Mouse (Mus musculus) spleen, postnatal 36 days (tissue): ENCODE data around the gene Tbc1d10c.

Experiments
- DNase-seq, 2 experiments: peaks; one replicate each; pipeline ENCODE4 v3.0.0; 2022; ENCODE audit warnings: low spot score in 2 of 2, mixed read lengths in 1 of 2

The Tbc1d10c gene

DNA sequence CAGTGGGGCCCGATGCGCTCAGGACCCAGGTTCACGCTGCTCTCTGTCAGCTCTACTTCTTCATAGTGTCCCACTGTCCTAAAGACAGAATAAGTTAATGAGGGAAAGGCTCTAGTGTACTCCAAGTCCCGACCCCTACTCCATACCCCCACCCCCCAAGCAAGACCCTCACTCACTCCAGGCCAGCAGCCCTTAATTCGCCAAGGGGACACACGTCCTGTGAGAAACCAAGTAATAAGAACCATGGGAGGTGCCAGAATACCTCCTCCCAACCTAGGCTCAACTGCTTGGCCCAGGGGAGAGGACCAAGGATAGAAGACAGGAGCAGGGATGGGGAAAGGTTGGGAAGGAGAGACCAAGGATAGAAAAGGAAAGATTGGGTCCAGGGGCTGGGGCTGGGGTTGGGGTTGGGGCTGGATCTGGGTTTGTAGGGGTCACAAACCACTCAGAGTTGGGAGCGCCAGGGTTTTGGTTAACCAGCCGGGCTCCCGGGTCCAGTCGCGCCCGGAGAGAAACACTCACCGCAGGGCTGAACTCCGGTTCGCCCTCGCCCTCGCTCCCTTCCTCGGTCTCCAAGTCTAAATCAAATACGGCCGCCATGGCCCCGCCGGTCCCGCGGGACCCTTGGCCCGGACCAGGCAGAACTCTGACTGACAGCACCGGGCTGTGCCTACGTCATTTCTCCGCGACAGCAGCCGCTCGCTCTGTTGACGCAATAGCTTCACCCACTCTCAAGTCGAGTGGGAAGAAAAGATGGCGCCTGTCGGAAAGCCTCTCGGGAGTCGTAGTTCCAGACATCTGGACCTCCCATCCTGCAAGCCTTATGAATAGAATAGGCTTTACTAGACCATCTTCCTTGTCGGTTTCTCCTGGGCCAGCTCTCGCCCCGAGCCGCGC, 28.2 kb downstream of the Tbc1d10c start, which contains the start of gene Rps6kb2:
Gene Rps6kb2, minus strand, starts transcription at position 709 of the 897 bp plus-strand sequence.
- DNase-seq = peak; percentile 94 to 95

DNA sequence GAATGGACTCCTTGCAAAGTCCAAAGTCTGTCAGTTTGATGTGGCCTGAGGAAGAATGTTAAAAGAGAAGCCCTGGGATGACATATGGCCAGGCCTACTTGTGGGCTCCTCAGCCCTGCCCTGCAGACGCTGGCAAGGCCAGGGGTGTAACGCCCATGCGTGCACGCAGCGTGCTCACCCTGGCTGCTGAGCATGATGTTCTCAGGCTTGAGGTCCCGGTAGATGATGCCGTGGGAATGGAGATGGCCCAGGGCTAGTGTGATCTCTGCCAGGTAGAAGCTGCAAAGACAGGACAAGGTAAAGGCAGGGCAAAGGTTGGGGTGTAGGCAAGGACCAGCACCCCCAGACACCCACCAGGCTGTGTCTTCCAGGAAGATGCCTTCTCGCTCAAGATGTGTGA, 32.0 kb downstream of the Tbc1d10c start:
- DNase-seq = no peak

- no peak for DNase-seq
Measured at GRCm38 (mm10) chr19:4156771-4157170, 34.3 kb downstream of the Tbc1d10c start.

GRCm38 (mm10) chr19:4156073-4156579, 35.0 kb downstream of the Tbc1d10c start:
- no peak for DNase-seq

GRCm38 (mm10) chr19:4155223-4156072, 35.6 kb downstream of the Tbc1d10c start:
- peak; percentile 77 for DNase-seq

DNA sequence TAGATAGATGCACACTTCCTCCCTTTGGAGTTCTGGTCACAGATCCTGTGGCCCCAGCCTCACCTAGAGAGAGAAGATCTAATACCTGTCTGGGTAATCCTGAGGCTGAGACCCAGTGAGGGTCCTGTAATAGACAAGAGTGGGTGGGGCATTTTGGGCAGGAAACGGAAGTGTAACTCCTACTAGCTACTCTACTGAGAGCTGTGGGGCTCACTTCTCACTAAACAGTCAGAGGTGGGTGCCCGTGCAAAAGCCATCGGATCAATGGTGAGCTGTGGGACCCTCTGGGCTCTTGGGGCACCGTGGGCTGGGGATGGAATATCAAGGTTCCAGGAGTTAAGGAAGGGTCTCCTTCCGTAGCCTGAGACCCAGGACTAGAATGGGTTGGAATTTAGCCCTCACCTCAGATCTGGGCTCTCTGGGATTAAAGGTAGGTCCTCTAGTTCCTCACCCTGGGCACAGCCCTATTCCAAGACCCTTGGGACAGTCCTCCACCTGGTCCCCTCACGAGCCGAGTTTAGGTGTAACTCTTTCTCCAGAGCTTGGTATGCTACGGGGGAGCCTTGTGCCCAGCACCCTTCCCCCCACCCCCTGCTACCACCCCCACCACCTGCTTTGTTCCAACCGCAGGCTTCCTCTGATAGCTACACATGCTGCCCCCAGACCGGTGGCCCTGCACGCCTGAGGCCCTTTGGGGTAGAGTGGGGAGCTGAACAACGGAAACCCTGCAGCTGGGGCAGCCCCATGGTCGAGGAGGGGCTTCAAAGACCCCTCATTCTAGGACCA, 36.5 kb downstream of the Tbc1d10c start:
- peak; percentile 88 to 89 for DNase-seq

DNA sequence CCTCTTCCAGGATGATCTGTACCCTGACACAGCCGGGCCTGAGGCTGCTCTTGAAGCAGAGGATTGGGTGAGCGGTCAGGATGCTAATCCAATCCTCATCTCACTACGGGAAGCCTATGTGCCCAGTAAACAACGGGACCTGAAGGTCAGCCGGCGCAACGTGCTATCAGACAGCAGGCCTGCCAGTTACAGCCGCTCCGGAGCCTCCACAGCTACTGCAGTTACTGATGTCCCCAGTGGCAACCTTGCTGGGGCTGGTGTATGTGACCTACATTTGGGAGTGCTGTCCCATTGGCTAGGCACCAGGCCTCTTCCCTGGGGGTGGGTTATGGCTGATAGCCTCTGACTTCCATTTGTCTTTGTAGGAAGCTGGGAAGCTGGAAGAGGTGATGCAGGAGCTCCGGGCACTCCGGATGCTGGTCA, 37.8 kb downstream of the Tbc1d10c start, which contains the start of gene Ptprcap:
Gene Ptprcap, plus strand, starts transcription at position 373 of the 423 bp plus-strand sequence.
- DNase-seq = no peak

DNA sequence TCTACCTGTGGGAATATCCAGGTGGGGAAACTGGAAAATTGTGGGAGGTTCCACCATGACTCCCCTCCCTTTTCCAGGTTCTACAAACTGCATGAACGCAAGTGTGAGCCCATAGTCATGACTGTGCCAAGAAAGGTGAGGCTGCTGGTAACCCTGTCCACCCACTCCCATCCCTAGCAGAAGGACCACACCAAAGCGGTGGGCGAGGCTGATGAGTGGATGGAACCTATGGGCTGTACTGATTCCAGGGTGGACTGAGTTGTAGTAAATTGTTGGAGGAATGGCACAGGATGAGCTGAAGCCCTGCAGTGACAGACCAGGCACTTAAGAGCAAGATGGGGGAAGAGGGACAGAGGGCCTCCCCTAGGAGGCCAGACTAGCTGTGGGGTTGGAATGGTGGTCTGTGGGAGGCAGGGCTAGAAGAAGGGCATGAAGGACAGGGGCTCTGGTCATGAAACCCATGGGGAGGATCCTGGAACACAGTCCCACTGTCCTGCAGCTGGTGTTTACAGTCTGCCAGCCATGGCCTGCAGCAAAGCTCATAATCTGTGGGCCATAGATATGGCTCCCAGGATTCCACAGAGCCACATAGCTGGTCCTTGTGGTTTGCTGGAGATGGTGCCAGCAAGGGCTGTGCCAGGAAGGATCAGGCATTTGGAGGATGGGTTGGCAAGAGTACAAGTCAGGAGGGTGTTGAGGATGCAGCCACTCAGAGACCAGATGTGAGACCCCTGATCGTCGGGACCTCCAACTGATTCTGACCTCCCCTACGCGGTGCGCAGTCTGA, 38.4 kb downstream of the Tbc1d10c start:
- DNase-seq = no peak

- DNase-seq = no peak
Measured at GRCm38 (mm10) chr19:4151898-4152297, 39.2 kb downstream of the Tbc1d10c start.

DNA sequence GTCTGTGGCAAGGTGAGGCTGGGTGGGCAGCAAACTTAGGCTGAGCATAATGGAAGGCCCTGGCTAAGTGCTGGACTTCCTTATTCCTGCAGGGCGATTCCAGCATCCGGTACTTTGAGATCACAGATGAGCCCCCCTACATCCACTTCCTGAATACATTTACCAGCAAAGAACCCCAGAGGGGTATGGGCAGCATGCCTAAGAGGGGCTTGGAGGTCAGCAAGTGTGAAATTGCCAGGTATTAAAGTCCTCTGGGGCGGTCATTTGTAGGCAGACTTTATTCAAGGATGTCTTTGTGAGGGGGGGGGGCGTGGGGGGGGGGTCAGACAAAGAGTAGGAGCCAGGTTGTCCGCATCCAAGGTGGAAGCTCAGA, 39.6 kb downstream of the Tbc1d10c start:
- DNase-seq = no peak

- DNase-seq = no peak
Measured at GRCm38 (mm10) chr19:4150567-4151487, 40.3 kb downstream of the Tbc1d10c start.

- no peak for DNase-seq
Measured at GRCm38 (mm10) chr19:4149764-4150461, 41.2 kb downstream of the Tbc1d10c start.

- no peak for DNase-seq
Measured at GRCm38 (mm10) chr19:4149283-4149682, 41.8 kb downstream of the Tbc1d10c start.

DNA sequence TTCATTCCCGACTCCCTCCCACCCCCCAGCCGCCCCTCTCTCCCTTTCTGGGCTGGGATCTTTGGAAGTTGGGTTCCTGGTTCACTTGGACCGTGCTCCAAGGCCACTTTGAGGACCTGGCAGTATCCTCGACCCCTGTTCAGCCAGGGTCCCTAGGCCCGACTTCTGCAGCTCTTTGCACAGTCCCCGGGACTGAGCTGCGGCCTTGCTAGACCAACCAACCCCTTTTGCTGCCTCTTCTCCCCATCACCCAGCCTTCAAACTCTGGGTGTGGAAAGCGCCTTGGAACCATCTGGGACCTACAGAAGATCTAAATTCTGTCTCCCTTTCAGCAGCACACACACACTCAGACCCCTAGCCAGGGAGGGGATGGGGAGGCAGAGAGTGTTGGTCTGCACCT, 42.3 kb downstream of the Tbc1d10c start:
- DNase-seq = no peak

DNA sequence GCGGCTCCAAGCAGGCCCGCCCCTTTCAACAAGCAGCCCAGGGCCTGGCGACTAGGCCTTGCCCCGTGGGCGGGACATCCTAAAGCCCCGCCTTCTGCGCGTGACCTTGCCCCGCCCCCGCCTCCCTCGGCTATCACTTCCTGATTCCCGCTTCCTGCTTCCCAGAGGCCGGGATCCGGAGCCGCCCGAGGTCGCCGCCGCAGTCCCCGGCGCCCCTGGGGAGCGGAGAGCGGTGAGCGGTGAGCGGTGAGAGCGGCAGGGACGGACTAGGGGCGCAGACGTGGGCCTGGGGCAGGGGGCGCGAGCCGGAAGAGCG, 42.6 kb downstream of the Tbc1d10c start, which contains the start of gene Coro1b:
Gene Coro1b, plus strand, starts transcription at position 129 of the 316 bp plus-strand sequence.
- DNase-seq = peak; percentile 95

- no peak for DNase-seq
Measured at GRCm38 (mm10) chr19:4147782-4148490, 43.1 kb downstream of the Tbc1d10c start.

DNA sequence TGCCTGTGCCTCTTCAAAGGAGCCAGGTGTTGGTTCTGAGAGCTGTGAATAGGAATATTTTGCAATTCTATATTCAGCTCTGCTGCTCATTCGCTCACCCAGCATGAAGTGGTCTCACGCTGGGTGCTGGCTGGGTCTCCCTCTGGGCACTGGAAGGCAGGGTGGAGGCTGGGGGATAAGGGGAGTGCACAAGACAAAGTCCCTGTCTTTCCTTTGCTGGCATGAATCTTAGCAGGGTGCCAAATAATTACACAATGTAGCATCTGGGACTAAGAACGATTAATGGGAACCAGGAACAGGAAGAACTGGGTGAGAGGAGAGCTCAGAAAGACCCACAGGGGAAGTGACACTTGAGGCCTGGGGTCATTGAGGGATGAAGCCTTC, 44.1 kb downstream of the Tbc1d10c start:
- no peak for DNase-seq

GRCm38 (mm10) chr19:4146366-4147021, 44.6 kb downstream of the Tbc1d10c start:
- DNase-seq = no peak
